Mouse (Mus musculus): ENCODE measurements around the gene Higd1c. TPM values are rescaled to one million over a fixed set of nuclear protein-coding genes. Genes with fewer than 3 reads are reported as not detected.
"Not testable (repeated sequence)": the region's sequence is repeated elsewhere in the genome, so short reads cannot be mapped to it uniquely, and the experiment has no call there.

The Higd1c gene
- total RNA-seq, 2 experiments from 2014 or later, result 0.73 to 0.79 TPM

- DNase-seq (ENCODE audit: low spot score in 2 of 2), result not testable (repeated sequence)
These were observed 10.9 kb upstream of the Higd1c start for GRCm38 (mm10) chr15:100353399-100353798.

- no peak for DNase-seq (ENCODE audit: low spot score in 2 of 2)
These were observed 8.5 kb upstream of the Higd1c start for GRCm38 (mm10) chr15:100355876-100356275.

DNA sequence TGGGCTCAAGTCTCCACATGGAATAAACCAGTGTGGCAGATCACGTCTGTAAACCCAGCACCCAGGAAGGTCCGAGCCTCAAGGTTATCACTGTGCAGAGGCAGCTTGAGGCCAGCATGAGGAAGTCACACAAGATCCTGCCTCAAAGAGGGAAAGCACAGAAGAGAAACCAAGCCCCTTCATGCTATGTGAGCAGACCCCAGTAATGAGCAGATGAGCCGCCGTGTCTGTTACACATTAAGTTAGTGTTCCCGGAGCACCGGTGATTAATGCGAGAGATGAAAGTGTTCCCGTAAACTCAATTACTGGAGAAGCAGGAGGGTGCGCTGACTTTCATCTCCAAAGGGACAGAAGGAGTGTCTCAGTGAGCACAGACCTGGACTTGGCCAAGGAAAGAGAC is 1.6 kb downstream of the Higd1c start:
- not testable (repeated sequence) for DNase-seq (ENCODE audit: low spot score in 2 of 2)

DNA sequence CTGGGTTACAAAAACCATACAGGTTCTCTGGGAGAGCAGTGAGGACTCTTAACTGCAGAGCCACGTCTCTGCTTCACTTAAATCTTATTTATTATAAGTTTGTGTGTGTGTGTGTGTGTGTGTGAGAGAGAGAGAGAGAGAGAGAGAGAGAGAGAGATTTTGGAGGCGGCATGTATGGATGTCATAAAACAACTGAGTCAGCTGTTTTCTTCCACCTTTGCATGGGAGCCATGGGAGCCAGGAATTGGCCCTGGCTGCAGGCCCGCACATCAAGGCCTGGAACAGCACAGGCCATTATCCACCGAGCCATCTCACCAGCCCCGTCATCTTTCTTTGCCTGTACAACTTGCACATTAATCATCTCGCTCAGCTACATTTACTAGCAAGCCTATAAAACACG is 2.8 kb downstream of the Higd1c start:
- no peak for DNase-seq (ENCODE audit: low spot score in 2 of 2)

DNA sequence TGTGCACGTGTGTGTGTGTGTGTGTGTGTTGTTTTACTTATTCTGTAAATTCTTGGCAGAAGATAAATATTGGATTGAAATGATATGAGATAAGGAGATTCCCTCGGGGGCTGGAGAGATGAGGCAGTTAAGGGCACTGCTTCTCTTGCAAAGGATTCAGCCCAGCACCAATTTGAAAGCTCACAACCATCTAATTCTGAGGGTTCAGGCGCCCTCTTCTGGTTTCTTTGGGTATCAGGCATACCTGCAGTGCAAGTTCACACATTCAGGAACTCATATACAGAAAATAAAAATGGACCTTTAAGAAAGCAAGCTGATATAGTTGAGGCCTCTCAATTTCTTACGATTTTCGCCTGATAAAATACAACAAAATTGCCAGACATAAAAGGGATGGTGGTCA is 10.7 kb downstream of the Higd1c start:
- DNase-seq (ENCODE audit: low spot score in 2 of 2), result peak in 1 of 2 experiments; percentile 44

- not testable (repeated sequence) for DNase-seq (ENCODE audit: low spot score in 2 of 2)
These were observed 13.6 kb downstream of the Higd1c start for GRCm38 (mm10) chr15:100377847-100378505.

- DNase-seq (ENCODE audit: low spot score in 2 of 2), result no peak
These were observed 15.3 kb downstream of the Higd1c start for GRCm38 (mm10) chr15:100379658-100380057.

- no peak for DNase-seq (ENCODE audit: low spot score in 2 of 2)
These were observed 15.8 kb downstream of the Higd1c start for GRCm38 (mm10) chr15:100380104-100380503.

- DNase-seq (ENCODE audit: low spot score in 2 of 2), result no peak
These were observed 21.4 kb downstream of the Higd1c start for GRCm38 (mm10) chr15:100385705-100386104.

DNA sequence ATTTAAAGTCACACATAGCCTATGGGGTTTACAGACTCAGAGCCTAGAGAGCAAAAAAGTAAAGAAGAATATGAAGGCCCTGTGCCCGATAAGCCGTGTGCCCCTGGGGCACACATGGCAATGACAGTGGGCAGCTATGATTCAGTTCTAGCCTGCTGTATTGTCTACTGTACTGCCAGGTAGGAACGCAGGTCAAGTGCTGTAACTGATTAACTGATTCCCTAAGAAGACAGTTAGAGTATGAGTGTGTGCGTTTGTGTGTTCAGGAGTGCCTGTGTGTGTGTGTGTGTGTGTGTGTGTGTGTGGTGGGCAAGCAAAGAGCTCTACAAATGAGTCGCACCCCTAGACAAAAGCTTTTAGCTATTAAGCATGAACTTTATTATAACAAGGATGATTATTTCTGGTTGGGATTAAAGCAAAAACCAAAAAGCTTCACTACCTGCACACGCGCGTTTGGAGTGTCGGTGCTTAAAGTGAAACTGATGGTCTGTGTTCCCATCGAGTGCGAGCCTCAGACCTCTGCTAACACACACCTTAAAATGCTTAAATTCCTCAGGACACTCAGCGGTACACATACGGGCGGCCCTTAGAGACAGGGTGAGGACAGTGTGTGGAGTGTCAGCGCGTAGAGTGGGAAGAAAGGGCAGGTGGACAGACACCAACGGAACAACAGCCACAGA is 23.3 kb downstream of the Higd1c start:
- DNase-seq (ENCODE audit: low spot score in 2 of 2), result no peak

DNA sequence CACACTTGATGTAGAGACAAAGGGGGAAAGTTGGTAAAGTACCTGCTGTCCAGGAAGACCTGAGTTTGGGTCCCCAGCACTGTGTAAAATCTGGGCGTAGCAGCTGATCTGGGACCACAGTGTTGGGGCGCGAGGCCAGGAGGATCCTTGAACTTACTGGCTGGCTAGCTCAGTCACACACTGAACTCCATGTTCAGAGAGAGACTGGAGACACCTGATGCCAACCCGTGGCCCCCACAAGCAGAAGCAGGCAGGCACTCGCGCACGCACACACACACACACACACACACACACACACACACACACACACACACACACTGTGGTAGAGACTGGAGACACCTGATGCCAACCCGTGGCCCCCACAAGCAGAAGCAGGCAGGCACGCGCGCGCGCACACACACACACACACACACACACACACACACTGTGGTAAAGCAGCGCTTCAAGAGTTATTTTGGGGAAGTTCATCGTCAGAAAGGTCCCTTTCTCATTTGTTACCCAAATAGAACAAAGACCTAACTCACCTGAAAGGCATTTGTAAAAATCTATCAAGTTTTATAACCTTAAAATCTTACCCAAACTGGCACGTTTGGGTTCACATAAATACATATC is 24.0 kb downstream of the Higd1c start:
- no peak for DNase-seq (ENCODE audit: low spot score in 2 of 2)

- DNase-seq (ENCODE audit: low spot score in 2 of 2), result no peak
These were observed 24.5 kb downstream of the Higd1c start for GRCm38 (mm10) chr15:100388886-100389285.

GRCm38 (mm10) chr15:100391066-100391465 is 26.7 kb downstream of the Higd1c start:
- DNase-seq (ENCODE audit: low spot score in 2 of 2), result no peak

DNA sequence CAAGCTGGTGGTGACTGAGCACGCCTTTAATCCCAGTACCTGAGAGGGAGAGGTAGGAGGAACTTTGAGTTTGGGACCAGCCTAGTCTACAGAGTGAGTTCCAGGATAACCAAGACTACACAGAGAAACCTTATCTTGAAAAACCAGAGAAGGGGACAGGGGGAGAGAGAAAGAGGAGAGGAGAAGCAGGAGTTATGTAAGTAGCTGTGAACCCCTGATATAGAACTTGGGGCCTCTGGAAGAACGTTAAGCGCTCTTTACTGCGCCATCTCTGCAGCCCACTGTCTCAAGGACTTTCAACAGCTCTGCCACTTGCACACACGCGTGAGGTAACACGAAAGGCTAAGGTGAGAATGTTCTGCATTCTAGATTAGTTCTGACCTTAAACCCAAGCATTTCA is 27.3 kb downstream of the Higd1c start:
- DNase-seq (ENCODE audit: low spot score in 2 of 2), result no peak

DNA sequence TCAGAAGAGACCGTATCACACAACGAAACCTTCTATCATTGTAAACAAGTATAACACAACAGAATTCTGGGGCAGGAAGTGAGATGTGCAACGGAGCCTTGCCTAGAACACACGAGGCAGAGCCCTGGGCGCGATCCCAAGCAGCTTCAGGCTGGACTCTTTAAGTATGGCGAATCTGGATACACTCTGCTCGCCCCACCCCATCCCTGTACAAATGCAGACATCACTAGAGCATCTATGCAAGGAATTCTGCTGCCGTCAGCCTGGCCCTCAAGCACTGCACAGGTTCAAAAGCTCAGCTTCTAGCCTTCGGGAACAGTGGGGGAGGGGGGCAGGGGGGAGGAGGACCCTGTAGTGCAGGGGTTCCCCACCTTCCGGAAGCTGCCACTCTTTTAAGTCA is 28.7 kb downstream of the Higd1c start:
- DNase-seq (ENCODE audit: low spot score in 2 of 2), result no peak

- DNase-seq (ENCODE audit: low spot score in 2 of 2), result no peak
These were observed 31.2 kb downstream of the Higd1c start for GRCm38 (mm10) chr15:100395561-100395960.

DNA sequence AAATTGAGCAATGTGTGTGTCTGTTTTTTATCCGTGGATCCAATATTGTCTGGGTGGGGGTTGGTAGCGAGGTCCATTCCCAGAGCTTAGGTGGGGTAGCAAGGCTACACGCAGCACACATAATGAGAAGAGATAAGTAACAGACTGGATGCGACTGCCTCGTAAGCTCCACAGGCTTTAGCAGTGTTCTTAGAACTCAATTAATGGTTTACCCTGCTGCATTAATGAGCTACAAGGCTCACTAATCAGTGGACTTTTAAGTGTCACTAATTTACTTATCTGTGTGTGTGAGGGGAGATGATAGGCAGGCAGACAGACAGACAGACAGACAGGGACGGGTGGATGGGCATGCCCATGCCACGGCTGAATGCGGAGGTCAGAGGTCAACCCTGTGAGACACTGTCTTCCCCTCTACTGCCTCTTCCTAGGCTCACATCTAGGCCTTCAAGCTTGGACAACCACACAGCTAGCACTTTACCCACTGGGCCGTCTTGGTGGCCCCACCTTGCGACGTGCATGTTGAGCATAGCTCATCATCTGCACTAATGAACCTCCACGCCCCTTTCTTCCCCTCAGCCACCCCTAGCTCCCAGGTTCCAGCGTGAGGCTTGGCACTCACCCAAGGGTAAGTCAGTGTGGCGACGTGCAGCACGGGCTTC is 36.4 kb downstream of the Higd1c start:
- DNase-seq (ENCODE audit: low spot score in 2 of 2), result no peak

DNA sequence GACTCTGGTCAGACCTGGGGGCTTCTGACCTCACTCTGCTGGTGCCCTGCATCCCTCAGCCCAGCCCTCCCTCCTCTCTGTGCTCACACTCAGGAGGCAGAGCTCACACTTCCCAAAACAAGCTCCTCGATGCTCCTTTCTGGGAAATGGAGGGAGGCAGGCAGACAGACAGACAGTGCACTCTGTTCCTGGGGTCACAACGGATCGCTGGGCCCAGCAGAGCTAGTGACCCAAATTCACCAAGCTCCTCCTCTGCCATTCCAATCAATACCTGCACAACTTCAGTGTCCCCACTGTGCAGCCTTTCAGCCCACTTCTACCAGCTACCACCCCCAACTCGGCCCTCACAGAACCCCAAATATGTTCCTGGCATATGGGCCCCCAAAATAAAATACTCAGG is 37.5 kb downstream of the Higd1c start:
- no peak for DNase-seq (ENCODE audit: low spot score in 2 of 2)

DNA sequence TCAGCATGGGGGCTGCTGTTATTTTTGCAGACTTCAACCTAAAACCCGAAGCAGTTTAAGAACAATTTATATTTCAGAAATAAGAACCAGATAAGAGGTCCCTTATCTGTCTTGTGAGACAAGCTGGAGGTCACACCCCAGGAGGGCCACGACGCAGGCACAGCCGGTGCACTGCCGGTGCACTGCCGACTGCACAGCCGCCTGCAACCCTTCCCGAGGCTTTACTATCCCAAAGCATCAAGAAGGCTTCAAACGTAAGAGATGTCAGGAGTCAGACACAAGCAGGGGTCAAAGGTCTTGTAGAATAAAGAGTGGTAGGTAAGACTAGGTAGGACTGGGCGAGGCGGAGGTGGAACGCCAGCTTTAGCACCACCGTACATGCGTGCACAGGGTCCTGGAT is 38.0 kb downstream of the Higd1c start:
- no peak for DNase-seq (ENCODE audit: low spot score in 2 of 2)

DNA sequence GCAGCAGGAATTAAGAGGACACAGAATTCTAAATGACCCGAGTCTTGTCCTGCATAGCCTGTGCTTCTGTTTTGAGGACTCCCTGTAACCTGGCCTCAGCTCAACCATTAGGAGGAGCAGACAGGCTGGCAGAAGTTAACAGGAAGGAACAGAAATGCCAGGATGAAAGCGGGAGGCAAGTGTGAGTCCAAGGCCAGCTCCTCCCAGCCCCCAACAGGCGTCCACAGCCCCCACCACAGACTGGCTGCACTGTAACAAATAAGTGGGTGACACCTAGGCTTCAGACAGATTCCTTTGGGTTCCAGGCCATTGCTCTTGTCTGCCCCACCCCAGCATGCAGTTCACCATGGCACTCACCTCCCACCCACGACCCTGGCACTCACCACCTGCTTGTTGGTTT is 38.5 kb downstream of the Higd1c start:
- no peak for DNase-seq (ENCODE audit: low spot score in 2 of 2)

GRCm38 (mm10) chr15:100403318-100404000 is 39.1 kb downstream of the Higd1c start:
- no peak for DNase-seq (ENCODE audit: low spot score in 2 of 2)

Data from adrenal gland, postnatal 4 days (tissue).